13 mouse cellular contexts compared by ENCODE assay signal in the genomic region with DNA sequence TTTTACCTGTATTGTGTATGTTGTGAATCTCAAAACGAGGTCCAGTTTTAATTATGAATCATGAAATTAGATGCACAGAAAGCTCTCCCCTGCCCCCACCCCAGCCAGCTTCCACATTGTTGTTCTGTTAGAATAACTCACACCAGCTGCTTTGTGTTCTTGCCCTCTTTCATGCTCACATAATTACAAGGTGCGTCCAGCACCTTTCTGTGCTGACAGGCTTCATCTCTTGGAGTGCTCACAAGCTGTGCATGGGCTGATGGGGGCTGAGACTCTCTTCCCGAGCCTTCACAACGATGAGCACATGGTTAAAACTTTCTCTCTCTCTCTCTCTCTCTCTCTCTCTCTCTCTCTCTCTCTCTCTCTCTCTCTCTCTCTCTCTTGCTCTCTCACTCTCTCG.
"Had no signal": no experiment of that assay in that cellular context is flagged by ENCODE, and none has a peak within 500 bp of the region (broad histone marks: within the 10 kb centered on the region; RNA-seq: fewer than 3 reads in every experiment).

No protein-coding gene starts in this region.

- DNase-seq: kidney, adult 11 months; kidney, adult 9 months; kidney, postnatal 36 days; layer of hippocampus, adult 9-11 months; layer of hippocampus, postnatal 36 days; liver; liver, embryonic 13.5 days; liver, postnatal 0 days; right cerebral cortex, postnatal 14 days; thymus, postnatal 4 days had no signal

- H3K9me3 ChIP-seq: limb, embryonic 12.5 days; liver, embryonic 13.5 days; lung, embryonic 15.5 days had no signal

- H3K4me2 ChIP-seq: limb, embryonic 12.5 days; liver, embryonic 13.5 days; lung, embryonic 15.5 days had no signal

- H3K9ac ChIP-seq: limb, embryonic 12.5 days; liver, embryonic 13.5 days; liver, postnatal 0 days; lung, embryonic 15.5 days had no signal

- H3K4me3 ChIP-seq: limb, embryonic 12.5 days; liver, embryonic 13.5 days; lung, embryonic 15.5 days had no signal

- ATAC-seq: liver, postnatal 0 days had no signal

- H3K27ac ChIP-seq: kidney, postnatal 0 days; limb, embryonic 12.5 days; liver, embryonic 13.5 days; lung, embryonic 15.5 days had no signal

- H3K36me3 ChIP-seq: limb, embryonic 12.5 days; liver, embryonic 13.5 days; lung, embryonic 15.5 days had no signal

- H3K27me3 ChIP-seq: limb, embryonic 12.5 days; liver, embryonic 13.5 days; lung, embryonic 15.5 days had no signal

- H3K4me1 ChIP-seq: lung, embryonic 15.5 days had no signal
